Mouse (Mus musculus) left cerebral cortex, adult 9 months (tissue): ENCODE data around the gene Dusp28.

Experiments
- DNase-seq, 2 experiments: peaks; one replicate each; pipeline ENCODE4 v3.0.0; 2022; ENCODE audit warnings: low spot score in 2 of 2

Dusp28 gene

GRCm38 (mm10) chr1:92937797-92938196 is 31.0 kb downstream of the Dusp28 start:
- DNase-seq = no peak

GRCm38 (mm10) chr1:92939746-92940145 is 33.0 kb downstream of the Dusp28 start:
- no peak for DNase-seq

GRCm38 (mm10) chr1:92943219-92943989 is 36.6 kb downstream of the Dusp28 start:
- DNase-seq = no peak

- no peak for DNase-seq
Measured at GRCm38 (mm10) chr1:92947966-92948365, 41.2 kb downstream of the Dusp28 start.

GRCm38 (mm10) chr1:92949426-92949825 is 42.6 kb downstream of the Dusp28 start:
- no peak for DNase-seq

GRCm38 (mm10) chr1:92950607-92951006 is 43.8 kb downstream of the Dusp28 start, which contains the start of gene Gpr35:
Gene Gpr35, plus strand, starts transcription at chr1:92950865.
- DNase-seq = no peak

- DNase-seq = no peak
Measured at GRCm38 (mm10) chr1:92953641-92954040, 46.9 kb downstream of the Dusp28 start.

- DNase-seq = peak in 1 of 2 experiments; percentile 79
Measured at GRCm38 (mm10) chr1:92956571-92957335, 50.0 kb downstream of the Dusp28 start.
